Mouse (Mus musculus) cerebellum, adult 2 months (tissue): ENCODE measurements around the gene Fgfr2.

Experiments
- CTCF ChIP-seq: fragments of 200-500 bp; IDR thresholded peaks from 2 replicates; pipeline ENCODE4 v1.5.1; 2011; ENCODE audit warnings: low read depth, mild to moderate bottlenecking, control low read depth, low read length, moderate library complexity, borderline replicate concordance; ENCODE audit not compliant: insufficient read depth
- POLR2A ChIP-seq: fragments of 200-500 bp; IDR thresholded peaks from 2 replicates; pipeline ENCODE4 v1.6.1; 2011; ENCODE audit warnings: low read length, control low read depth, borderline replicate concordance; ENCODE audit not compliant: insufficient read depth

DNA sequence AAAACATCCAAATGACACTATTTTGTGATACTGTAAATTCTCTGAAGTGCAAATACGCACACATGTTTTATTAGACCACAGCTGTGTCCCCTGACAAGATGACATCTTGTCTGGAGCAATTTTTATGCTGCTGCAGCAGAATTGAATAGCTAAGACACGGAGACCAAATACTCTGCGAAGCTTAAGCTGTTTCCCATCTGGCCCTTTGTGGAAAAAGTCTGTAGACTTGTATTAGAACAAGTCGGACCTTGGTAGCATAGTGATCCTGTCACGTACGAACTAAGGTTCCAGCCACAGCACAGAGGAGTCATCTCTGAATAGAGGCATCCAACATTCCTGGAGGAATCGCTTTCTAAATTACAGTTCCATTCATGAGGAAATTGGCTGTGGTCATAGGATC is 2138.9 kb downstream of the Fgfr2 start:
- TF ChIP-seq CTCF, result no peak
- no peak for TF ChIP-seq POLR2A
